Mouse (Mus musculus) hindbrain, embryonic 13.5 days (tissue): Measurements from ENCODE around the gene Mrps18c. TPM values are rescaled to one million over a fixed set of nuclear protein-coding genes. Genes with fewer than 3 reads are reported as not detected.
A peak's percentile ranks its signal among the peaks of the same experiment; 100 is the strongest.

Experiments
- ATAC-seq: fragments of 200-750 bp; cut with Nextera tagmentation; 2 replicates; pipeline ENCODE4 v1.8.0; 2017; ENCODE audit warnings: moderate TSS enrichment; ENCODE audit not compliant: low FRiP score
- H3K27ac ChIP-seq: fragments of 300-500 bp; sonication (generic); 2 replicates; pipeline ENCODE4 v1.5.1; 2015; ENCODE audit warnings: inconsistent platforms, mild to moderate bottlenecking, moderate library complexity
- H3K27me3 ChIP-seq: fragments of 300-500 bp; sonication (generic); 2 replicates; pipeline ENCODE4 v1.6.1; 2015; ENCODE audit warnings: mild to moderate bottlenecking, inconsistent platforms
- H3K36me3 ChIP-seq: fragments of 300-500 bp; sonication (generic); 2 replicates; pipeline ENCODE4 v1.6.1; 2015; ENCODE audit warnings: mild to moderate bottlenecking, inconsistent platforms
- H3K4me1 ChIP-seq: fragments of 300-500 bp; sonication (generic); replicated peaks from 2 replicates; pipeline ENCODE4 v1.6.1; 2015; ENCODE audit warnings: inconsistent platforms
- H3K4me2 ChIP-seq: fragments of 300-500 bp; sonication (generic); 2 replicates; pipeline ENCODE4 v1.6.1; 2015; ENCODE audit warnings: inconsistent platforms, mild to moderate bottlenecking, moderate library complexity
- H3K4me3 ChIP-seq: fragments of 300-500 bp; sonication (generic); 2 replicates; pipeline ENCODE4 v1.5.1; 2015; ENCODE audit warnings: mild to moderate bottlenecking, inconsistent platforms
- H3K9ac ChIP-seq: fragments of 300-500 bp; sonication (generic); 2 replicates; pipeline ENCODE4 v1.6.1; 2015; ENCODE audit warnings: mild to moderate bottlenecking, inconsistent platforms
- H3K9me3 ChIP-seq: fragments of 300-500 bp; sonication (generic); 2 replicates; pipeline ENCODE4 v1.6.1; 2016; ENCODE audit warnings: inconsistent platforms
- WGBS: fragments of 180-500 bp; shearing (Covaris S2); methylation state at CpG from one replicate; pipeline ENCODE4 v1.1.7; 2015; 5-methylcytosine and 5-hydroxymethylcytosine counted together
- polyA plus RNA-seq: library from polyadenylated mRNA; unstranded; fragments of >200 nt; fragmentation: Nextera tagmentation; extraction: Ambion mirVana; gene quantifications from 2 replicates; pipeline ENCODE4 v1.2.1, GENCODE M21; 2015

Mrps18c gene
- polyA plus RNA-seq, 1 experiment from 2014 or later: 171 TPM

GRCm38 (mm10) chr5:100787527-100787926 is 10.9 kb upstream of the Mrps18c start:
- H3K9me3 ChIP-seq: no peaks in the 10 kb centered on the region
- H3K27me3 ChIP-seq: no peaks in the 10 kb centered on the region
- H3K4me3 ChIP-seq: no peak overlapping the region
- peaks cover 91% of the 10 kb centered on the region for H3K36me3 ChIP-seq
- WGBS: 93% methylated on average over 9 of the region's 9 CpGs
- H3K4me2 ChIP-seq: no peak overlapping the region
- no peaks in the 10 kb centered on the region for H3K4me1 ChIP-seq
- no peak for ATAC-seq
- H3K9ac ChIP-seq: no peak overlapping the region
- H3K27ac ChIP-seq: no peak overlapping the region

DNA sequence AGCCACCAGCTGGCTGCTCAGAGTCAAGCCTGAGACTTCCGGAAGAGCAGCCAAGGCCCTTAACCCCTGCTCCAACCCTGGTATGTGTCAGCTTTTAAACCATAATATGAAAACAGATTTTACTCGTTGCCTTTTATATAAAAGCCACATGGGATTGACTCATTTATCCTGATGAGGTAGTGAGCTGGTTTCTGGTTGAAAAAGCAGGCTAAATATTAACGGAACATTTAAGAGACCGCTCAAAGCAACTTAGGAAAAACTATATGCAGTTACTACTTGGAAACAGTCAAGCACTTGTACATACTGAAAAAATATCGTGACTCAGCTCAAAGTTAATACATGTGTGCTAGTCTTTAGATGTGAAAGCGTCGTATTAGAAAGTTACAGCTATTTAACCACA is 6.2 kb upstream of the Mrps18c start:
- Histone ChIP-seq H3K36me3 (peaks cover 85% of the 10 kb centered on the region), H3K9ac (no peak overlapping the region), H3K4me2 (no peak overlapping the region), H3K27ac (no peak overlapping the region), H3K4me1 (peaks cover 5% of the 10 kb centered on the region), H3K9me3 (no peaks in the 10 kb centered on the region), H3K27me3 (no peaks in the 10 kb centered on the region), H3K4me3 (no peak overlapping the region)
- no peak for ATAC-seq
- WGBS: 91% methylated on average over 7 of the region's 7 CpGs

DNA sequence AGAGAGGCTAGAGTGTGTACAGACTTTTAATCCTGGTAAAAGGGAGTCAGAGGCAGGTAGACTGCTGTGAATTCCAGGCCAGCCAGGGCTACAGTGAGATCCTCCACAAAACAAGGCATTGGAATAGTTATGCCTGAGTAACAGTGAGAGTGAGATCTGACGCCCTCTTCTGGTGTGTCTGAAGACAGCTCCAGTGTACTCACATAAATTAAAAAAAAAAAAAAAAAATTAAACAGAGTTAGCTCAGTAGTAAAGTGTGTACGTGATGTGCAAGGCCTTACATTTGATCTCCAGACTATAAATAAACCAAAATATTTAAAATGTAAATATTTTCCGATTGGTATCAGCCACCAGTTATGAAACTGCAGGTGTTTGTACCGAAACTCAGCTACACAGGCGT is 4.3 kb upstream of the Mrps18c start:
- Histone ChIP-seq H3K36me3 (peaks cover 68% of the 10 kb centered on the region), H3K9ac (no peak overlapping the region), H3K27ac (no peak overlapping the region), H3K4me1 (peaks cover 13% of the 10 kb centered on the region), H3K27me3 (no peaks in the 10 kb centered on the region), H3K4me2 (no peak overlapping the region), H3K9me3 (no peaks in the 10 kb centered on the region), H3K4me3 (no peak overlapping the region)
- 85% methylated on average over 5 of the region's 5 CpGs for WGBS
- ATAC-seq: no peak

DNA sequence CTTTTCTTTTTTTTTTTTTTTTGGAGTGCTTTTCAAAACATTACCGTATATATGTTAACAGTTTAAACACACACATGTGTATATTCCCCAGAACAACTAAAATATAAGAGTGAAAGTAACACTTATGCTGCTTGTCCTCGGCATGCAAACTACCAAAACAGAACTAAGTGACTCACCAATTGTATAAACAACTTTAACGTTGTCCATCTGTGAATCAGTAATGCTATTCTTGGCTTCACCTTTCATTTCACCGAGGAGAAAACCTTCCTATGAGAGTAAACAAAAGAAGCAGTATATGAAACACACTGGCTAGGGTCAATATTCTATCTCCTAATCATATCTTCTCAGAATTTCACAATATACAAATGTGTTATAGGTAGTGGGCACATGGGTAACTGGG is 19.9 kb downstream of the Mrps18c start:
- Histone ChIP-seq H3K9me3 (no peaks in the 10 kb centered on the region), H3K27me3 (0 out of 2 replicates have a peak, but pooled peaks cover 4% of the 10 kb centered on the region), H3K9ac (no peak overlapping the region), H3K4me2 (no peak overlapping the region), H3K4me1 (peaks cover 5% of the 10 kb centered on the region), H3K36me3 (peaks cover 14% of the 10 kb centered on the region), H3K4me3 (no peak overlapping the region), H3K27ac (no peak overlapping the region)
- WGBS: 88% methylated on average over 4 of the region's 4 CpGs
- no peak for ATAC-seq

GRCm38 (mm10) chr5:100819568-100820480 is 21.4 kb downstream of the Mrps18c start:
- 0 out of 2 replicates have a peak, but pooled peaks cover 4% of the 10 kb centered on the region for H3K27me3 ChIP-seq
- peak overlapping the region; percentile 87 for H3K27ac ChIP-seq
- H3K4me3 ChIP-seq: peak overlapping the region; percentile 81
- 33% methylated on average over 16 of the region's 16 CpGs for WGBS
- no peaks in the 10 kb centered on the region for H3K9me3 ChIP-seq
- peaks cover 9% of the 10 kb centered on the region for H3K36me3 ChIP-seq
- H3K4me1 ChIP-seq: peaks cover 5% of the 10 kb centered on the region
- ATAC-seq: no peak
- peak overlapping the region; percentile 88 for H3K4me2 ChIP-seq
- peak overlapping the region; percentile 94 for H3K9ac ChIP-seq

- Histone ChIP-seq H3K9ac (peak within 1 kb of the TSS; percentile 94), H3K4me3 (peak within 1 kb of the TSS; percentile 81), H3K4me2 (peak within 1 kb of the TSS; percentile 88), H3K4me1 (peaks cover 5% of the 10 kb centered on the region), H3K27ac (peak within 1 kb of the TSS; percentile 87), H3K9me3 (no peaks in the 10 kb centered on the region), H3K36me3 (peaks cover 6% of the 10 kb centered on the region), H3K27me3 (0 out of 2 replicates have a peak, but pooled peaks cover 4% of the 10 kb centered on the region)
- ATAC-seq: peak; percentile 99
- WGBS: under 1% methylated on average over 63 of the region's 63 CpGs
These were observed 22.2 kb downstream of the Mrps18c start, which contains the start of gene Abraxas1 for GRCm38 (mm10) chr5:100820483-100821184. Abraxas1 (minus strand) TSS chr5:100820965.

- no peak overlapping the region; the same call in 1 of the 2 replicates for H3K9ac ChIP-seq
- H3K27ac ChIP-seq: no peak overlapping the region
- peak overlapping the region; percentile 88 for H3K4me2 ChIP-seq
- no peaks in the 10 kb centered on the region for H3K36me3 ChIP-seq
- H3K4me1 ChIP-seq: peaks cover 5% of the 10 kb centered on the region
- no peak for ATAC-seq
- peak overlapping the region; percentile 81 for H3K4me3 ChIP-seq
- no peaks in the 10 kb centered on the region for H3K9me3 ChIP-seq
- 0 out of 2 replicates have a peak, but pooled peaks cover 5% of the 10 kb centered on the region for H3K27me3 ChIP-seq
- WGBS: 87% methylated on average over 8 of the region's 8 CpGs
These were observed 22.9 kb downstream of the Mrps18c start for GRCm38 (mm10) chr5:100821375-100821774.

- no peak overlapping the region for H3K4me3 ChIP-seq
- H3K27me3 ChIP-seq: 0 out of 2 replicates have a peak, but pooled peaks cover 7% of the 10 kb centered on the region
- no peaks in the 10 kb centered on the region for H3K36me3 ChIP-seq
- H3K4me1 ChIP-seq: peaks cover 5% of the 10 kb centered on the region
- no peak overlapping the region for H3K27ac ChIP-seq
- no peak overlapping the region for H3K9ac ChIP-seq
- ATAC-seq: no peak
- 89% methylated on average over 7 of the region's 7 CpGs for WGBS
- H3K9me3 ChIP-seq: no peaks in the 10 kb centered on the region
- H3K4me2 ChIP-seq: no peak overlapping the region
These were observed 24.4 kb downstream of the Mrps18c start for GRCm38 (mm10) chr5:100822826-100823225.

GRCm38 (mm10) chr5:100825975-100826374 is 27.5 kb downstream of the Mrps18c start:
- H3K9ac ChIP-seq: no peak overlapping the region
- ATAC-seq: no peak
- H3K27ac ChIP-seq: no peak overlapping the region
- H3K9me3 ChIP-seq: no peaks in the 10 kb centered on the region
- no peaks in the 10 kb centered on the region for H3K36me3 ChIP-seq
- 0 out of 2 replicates have a peak, but pooled peaks cover 7% of the 10 kb centered on the region for H3K27me3 ChIP-seq
- 28% methylated on average over 2 of the region's 2 CpGs for WGBS
- H3K4me2 ChIP-seq: no peak overlapping the region
- H3K4me1 ChIP-seq: no peaks in the 10 kb centered on the region
- no peak overlapping the region for H3K4me3 ChIP-seq

- no peak overlapping the region for H3K9ac ChIP-seq
- H3K9me3 ChIP-seq: no peaks in the 10 kb centered on the region
- H3K4me2 ChIP-seq: no peak overlapping the region
- no peaks in the 10 kb centered on the region for H3K36me3 ChIP-seq
- H3K4me1 ChIP-seq: no peaks in the 10 kb centered on the region
- no peak overlapping the region for H3K4me3 ChIP-seq
- no peak for ATAC-seq
- 81% methylated on average over 7 of the region's 7 CpGs for WGBS
- 0 out of 2 replicates have a peak, but pooled peaks cover 7% of the 10 kb centered on the region for H3K27me3 ChIP-seq
- no peak overlapping the region for H3K27ac ChIP-seq
These were observed 28.1 kb downstream of the Mrps18c start for GRCm38 (mm10) chr5:100826531-100826930.

- Histone ChIP-seq H3K4me3 (no peak overlapping the region), H3K27ac (no peak overlapping the region), H3K9ac (no peak overlapping the region), H3K36me3 (no peaks in the 10 kb centered on the region), H3K9me3 (no peaks in the 10 kb centered on the region), H3K27me3 (0 out of 2 replicates have a peak, but pooled peaks cover 3% of the 10 kb centered on the region), H3K4me2 (no peak overlapping the region), H3K4me1 (no peaks in the 10 kb centered on the region)
- ATAC-seq: no peak
- WGBS: 86% methylated on average over 3 of the region's 3 CpGs
These were observed 30.3 kb downstream of the Mrps18c start for GRCm38 (mm10) chr5:100828701-100829100.

DNA sequence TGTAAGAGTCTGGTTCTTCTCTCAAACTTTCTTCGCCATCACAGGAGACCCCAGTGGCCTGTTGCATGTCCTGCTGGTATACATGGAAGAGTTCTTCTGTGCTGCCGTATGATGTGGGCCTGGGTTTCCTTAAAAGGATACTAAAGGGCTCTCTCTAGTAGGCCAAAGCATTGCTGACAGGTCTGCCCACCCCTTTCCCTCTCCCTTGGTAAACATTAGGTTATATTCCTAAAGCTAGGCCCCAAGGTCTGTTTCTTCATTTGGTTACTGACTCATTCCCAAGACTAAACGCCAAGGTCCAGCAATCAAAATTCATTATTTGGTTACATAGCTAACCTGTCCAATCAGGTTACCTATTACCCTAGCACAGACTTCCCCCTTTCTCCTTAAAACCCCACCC is 34.3 kb downstream of the Mrps18c start:
- no peak overlapping the region for H3K4me3 ChIP-seq
- H3K4me2 ChIP-seq: no peak overlapping the region
- no peaks in the 10 kb centered on the region for H3K4me1 ChIP-seq
- no peak overlapping the region for H3K9ac ChIP-seq
- no peaks in the 10 kb centered on the region for H3K9me3 ChIP-seq
- no peaks in the 10 kb centered on the region for H3K36me3 ChIP-seq
- WGBS: 91% methylated on average over 3 of the region's 3 CpGs
- no peak for ATAC-seq
- H3K27ac ChIP-seq: no peak overlapping the region
- H3K27me3 ChIP-seq: 0 out of 2 replicates have a peak, but pooled peaks cover 4% of the 10 kb centered on the region
